ENCODE assay signal across 8 mouse cellular contexts in genomic region chr4:137357517-137358254, GRCm38 (mm10). TPM values are rescaled to one million over a fixed set of nuclear protein-coding genes. Genes with fewer than 3 reads are reported as not detected.
A peak's percentile ranks its signal among the peaks of the same experiment; 100 is the strongest.
DNase-seq lines count a peak whose midpoint lies in the region; ATAC-seq lines count a peak whose summit lies in the region.

TSS of gene Cdc42 (minus strand) at chr4:137357720.

- H3K4me2 ChIP-seq in heart, embryonic 14.5 days (ENCODE audit: low read length) = peak within 1 kb of the TSS; percentile 73
- H3K4me2 ChIP-seq in liver, embryonic 13.5 days = peak within 1 kb of the TSS; percentile 75
- H3K4me2 ChIP-seq in stomach, embryonic 16.5 days (ENCODE audit: low read depth, low read length) = peak within 1 kb of the TSS; percentile 90

- ATAC-seq in CD4-positive, CD25-positive, alpha-beta regulatory T cell, adult 4 months = peak; percentile 88
- peak; percentile 94 for ATAC-seq in heart, embryonic 14.5 days (ENCODE audit: insufficient number of reproducible peaks, insufficient read depth, low FRiP score, low read depth)
- peak; percentile 96 for ATAC-seq in liver, embryonic 13.5 days (ENCODE audit: low read depth)
- ATAC-seq in stomach, embryonic 16.5 days (ENCODE audit: insufficient read depth, low FRiP score) = peak; percentile 99

- peak; percentile 89 for DNase-seq in c-Kit-negative CD71-positive TER-119-positive erythroid progenitor cells, embryonic 14.5 days (ENCODE audit: low read depth, low spot score)
- DNase-seq in fibroblast of lung, adult 2 months (ENCODE audit: low read depth) = peak; percentile 83
- DNase-seq in kidney, postnatal 14 days = peak; percentile 99
- DNase-seq in liver, embryonic 13.5 days = peak; percentile 97
- DNase-seq in neural tube, embryonic 10.5 days (ENCODE audit: extremely low spot score, low spot score) = peak; percentile 99

- peaks cover 5 to 35% of the 10 kb centered on the region in 2 experiments for H3K4me1 ChIP-seq in heart, embryonic 14.5 days (ENCODE audit: control insufficient read depth in 2 of 2, insufficient read depth in 2 of 2, low read length in 2 of 2)
- H3K4me1 ChIP-seq in liver, embryonic 13.5 days (replicated peaks) = peaks cover 52% of the 10 kb centered on the region
- H3K4me1 ChIP-seq in stomach, embryonic 16.5 days (ENCODE audit: control insufficient read depth, insufficient read depth, low read length) = peaks cover 29% of the 10 kb centered on the region

- no peaks in the 10 kb centered on the region for H3K36me3 ChIP-seq in heart, embryonic 14.5 days (ENCODE audit: control insufficient read depth, insufficient read depth, low read length)
- H3K36me3 ChIP-seq in liver, embryonic 13.5 days = no peaks in the 10 kb centered on the region
- H3K36me3 ChIP-seq in stomach, embryonic 16.5 days (ENCODE audit: control insufficient read depth, insufficient read depth, low read length) = no peaks in the 10 kb centered on the region

- H3K27ac ChIP-seq in heart, embryonic 14.5 days (replicated peaks in 1 of 2; ENCODE audit: control insufficient read depth in 1 of 2, insufficient read depth in 1 of 2, low read depth in 2 of 2, low read length in 2 of 2) = peak within 1 kb of the TSS; percentile 87 to 97
- H3K27ac ChIP-seq in liver, embryonic 13.5 days = peak within 1 kb of the TSS; percentile 96
- peak within 1 kb of the TSS; percentile 98 for H3K27ac ChIP-seq in stomach, embryonic 16.5 days (ENCODE audit: low read length)

- WGBS in heart, embryonic 14.5 days = under 1% methylated on average over 27 of the region's 44 CpGs
- under 1% methylated on average over 39 of the region's 44 CpGs for WGBS in liver, embryonic 13.5 days (ENCODE audit: insufficient replicate concordance)
- WGBS in stomach, embryonic 16.5 days = under 1% methylated on average over 33 of the region's 44 CpGs

- no peaks in the 10 kb centered on the region for H3K9me3 ChIP-seq in heart, embryonic 14.5 days (ENCODE audit: control insufficient read depth, low read length)
- no peaks in the 10 kb centered on the region for H3K9me3 ChIP-seq in liver, embryonic 13.5 days (replicated peaks)
- H3K9me3 ChIP-seq in stomach, embryonic 16.5 days (replicated peaks; ENCODE audit: control insufficient read depth, low read length) = no peaks in the 10 kb centered on the region

- no peaks in the 10 kb centered on the region for H3K27me3 ChIP-seq in heart, embryonic 14.5 days (ENCODE audit: control insufficient read depth, insufficient read depth, low read length)
- peaks cover 9% of the 10 kb centered on the region; the same call in 1 of the 2 replicates for H3K27me3 ChIP-seq in liver, embryonic 13.5 days
- H3K27me3 ChIP-seq in stomach, embryonic 16.5 days (ENCODE audit: control insufficient read depth, insufficient read depth, low read length) = no peaks in the 10 kb centered on the region

- H3K9ac ChIP-seq in heart, embryonic 14.5 days (ENCODE audit: low read length) = peak within 1 kb of the TSS; percentile 99
- peak within 1 kb of the TSS; percentile 99 for H3K9ac ChIP-seq in liver, embryonic 13.5 days
- peak within 1 kb of the TSS; percentile 100 for H3K9ac ChIP-seq in stomach, embryonic 16.5 days (ENCODE audit: low read length)

- H3K4me3 ChIP-seq in heart, embryonic 14.5 days (ENCODE audit: control insufficient read depth in 1 of 2, insufficient read depth in 1 of 2, low read depth in 1 of 2, low read length in 2 of 2) = peak within 1 kb of the TSS; percentile 86 to 99
- peak within 1 kb of the TSS; percentile 96 for H3K4me3 ChIP-seq in liver, embryonic 13.5 days (replicated peaks)
- H3K4me3 ChIP-seq in stomach, embryonic 16.5 days (replicated peaks; ENCODE audit: low read length) = peak within 1 kb of the TSS; percentile 98

RNA-seq across cellular contexts. Expression of gene Cdc42, which starts in this region (rescaled TPM):
- 100 to 1,000 TPM; 630 to 632 TPM for polyA plus RNA-seq in CD4-positive, CD25-positive, alpha-beta regulatory T cell, adult 4 months (2017; shearing (Covaris generic))
- polyA plus RNA-seq in heart, embryonic 14.5 days (2014; fragmentation: Nextera tagmentation; extraction: Ambion mirVana) = 515 and 529 TPM in 2 replicates
- 284 and 331 TPM in 2 replicates for polyA plus RNA-seq in liver, embryonic 13.5 days (2015; fragmentation: Nextera tagmentation; extraction: Ambion mirVana)
- polyA plus RNA-seq in stomach, embryonic 16.5 days (2015; fragmentation: Nextera tagmentation; extraction: Ambion mirVana) = 710 and 730 TPM in 2 replicates

Comparison
In these comparisons a context has a peak if more than half of its experiments do, and no peak if none do; other contexts are left out.
1. Peak in every context shown above with its lines: DNase-seq, ATAC-seq, H3K4me3 ChIP-seq and H3K27ac ChIP-seq.